Mouse (Mus musculus) lung, adult 2 months (tissue): ENCODE results near the gene Xxylt1. TPM values are rescaled to one million over a fixed set of nuclear protein-coding genes. Genes with fewer than 3 reads are reported as not detected.

ENCODE experiments used
- DNase-seq: peaks from one replicate; pipeline ENCODE4 v3.0.0; 2022
- H3K4me1 ChIP-seq: fragments of 200-500 bp; 2 replicates; pipeline ENCODE4 v1.6.1; 2011; ENCODE audit warnings: low read length; ENCODE audit not compliant: control insufficient read depth, insufficient read depth
- H3K4me3 ChIP-seq: fragments of 200-500 bp; replicated peaks from 2 replicates; pipeline ENCODE3; 2011; ENCODE audit warnings: low read depth, mild to moderate bottlenecking, control low read depth, low read length; ENCODE audit errors: extremely low read depth
- CTCF ChIP-seq: fragments of 200-500 bp; IDR thresholded peaks from 2 replicates; pipeline ENCODE4 v1.5.1; 2011; ENCODE audit warnings: mild to moderate bottlenecking, low read length, control low read depth; ENCODE audit not compliant: insufficient read depth
- POLR2A ChIP-seq: fragments of 200-500 bp; IDR thresholded peaks from 2 replicates; pipeline ENCODE4 v1.6.1; 2011; ENCODE audit warnings: low read depth, mild to moderate bottlenecking, control low read depth, low read length, borderline replicate concordance; ENCODE audit errors: extremely low read depth
- WGBS: fragments of 180-500 bp; shearing (Covaris S2); methylation state at CpG from one replicate; pipeline ENCODE4 v1.1.7; 2018; 5-methylcytosine and 5-hydroxymethylcytosine counted together
- polyA plus RNA-seq: library from polyadenylated mRNA; depleted of rRNA; stranded (reverse); fragments of >200 nt; gene quantifications from 2 replicates; pipeline ENCODE4 v1.2.3, GENCODE M21; 2012

Gene Xxylt1
- polyA plus RNA-seq, 1 experiment: 21.9 TPM

GRCm38 (mm10) chr16:30959692-30960091 is 121.5 kb downstream of the Xxylt1 start:
- TF ChIP-seq POLR2A (no peak), CTCF (no peak)
- Histone ChIP-seq H3K4me3 (no peak overlapping the region), H3K4me1 (no peaks in the 10 kb centered on the region; the same call in 1 of the 2 replicates)
- no peak for DNase-seq
- 82% methylated on average over 12 of the region's 12 CpGs for WGBS

- Histone ChIP-seq H3K4me3 (no peak overlapping the region), H3K4me1 (no peaks in the 10 kb centered on the region)
- TF ChIP-seq CTCF: no peak
- TF ChIP-seq POLR2A: no peak
- DNase-seq: no peak
- WGBS: 92% methylated on average over 8 of the region's 8 CpGs
Measured at GRCm38 (mm10) chr16:30956141-30956540, 125.1 kb downstream of the Xxylt1 start.

- DNase-seq: no peak
- peaks cover 11% of the 10 kb centered on the region for H3K4me1 ChIP-seq
- H3K4me3 ChIP-seq: no peak overlapping the region
- TF ChIP-seq POLR2A (no peak), CTCF (no peak)
- 45% methylated on average over 1 of the region's 1 CpGs for WGBS
Measured at GRCm38 (mm10) chr16:30948636-30949035, 132.6 kb downstream of the Xxylt1 start.

GRCm38 (mm10) chr16:30948216-30948615 is 133.0 kb downstream of the Xxylt1 start:
- DNase-seq: no peak
- WGBS: 73% methylated on average over 4 of the region's 4 CpGs
- Histone ChIP-seq H3K4me1 (peaks cover 11% of the 10 kb centered on the region), H3K4me3 (no peak overlapping the region)
- TF ChIP-seq POLR2A (no peak), CTCF (no peak)

- no peak for DNase-seq
- Histone ChIP-seq H3K4me3 (no peak overlapping the region), H3K4me1 (peaks cover 18% of the 10 kb centered on the region)
- 12% methylated on average over 8 of the region's 8 CpGs for whole genome bisulfite sequencing
- TF ChIP-seq POLR2A (no peak), CTCF (no peak)
Measured at GRCm38 (mm10) chr16:30944886-30945285, 136.3 kb downstream of the Xxylt1 start.

- no peak for TF ChIP-seq CTCF
- TF ChIP-seq POLR2A: no peak
- 65% methylated on average over 4 of the region's 4 CpGs for WGBS
- Histone ChIP-seq H3K4me1 (peaks cover 18% of the 10 kb centered on the region), H3K4me3 (no peak overlapping the region)
- no peak for DNase-seq
Measured at GRCm38 (mm10) chr16:30943919-30944318, 137.3 kb downstream of the Xxylt1 start.

GRCm38 (mm10) chr16:30940699-30941098 is 140.5 kb downstream of the Xxylt1 start:
- no peak for DNase-seq
- TF ChIP-seq POLR2A (no peak), CTCF (peak; percentile 55; the same call in 1 of the 2 replicates)
- Histone ChIP-seq H3K4me1 (peaks cover 18% of the 10 kb centered on the region), H3K4me3 (no peak overlapping the region)
- WGBS: 72% methylated on average over 2 of the region's 2 CpGs

- H3K4me3 ChIP-seq: no peak overlapping the region
- WGBS: 19% methylated on average over 3 of the region's 3 CpGs
- TF ChIP-seq POLR2A: no peak
- no peak for TF ChIP-seq CTCF
- H3K4me1 ChIP-seq: peaks cover 14% of the 10 kb centered on the region
- no peak for DNase-seq
Measured at GRCm38 (mm10) chr16:30939903-30940302, 141.3 kb downstream of the Xxylt1 start.

GRCm38 (mm10) chr16:30939210-30939609 is 142.0 kb downstream of the Xxylt1 start:
- no peak for DNase-seq
- H3K4me3 ChIP-seq: no peak overlapping the region
- WGBS: 81% methylated on average over 8 of the region's 8 CpGs
- TF ChIP-seq CTCF (no peak), POLR2A (no peak)
- H3K4me1 ChIP-seq: peaks cover 8% of the 10 kb centered on the region; the same call in 1 of the 2 replicates

GRCm38 (mm10) chr16:30938664-30939063 is 142.6 kb downstream of the Xxylt1 start:
- no peak for DNase-seq
- no peak for TF ChIP-seq POLR2A
- no peak for TF ChIP-seq CTCF
- Histone ChIP-seq H3K4me1 (peaks cover 7% of the 10 kb centered on the region; the same call in 1 of the 2 replicates), H3K4me3 (no peak overlapping the region)
- 83% methylated on average over 3 of the region's 3 CpGs for WGBS

GRCm38 (mm10) chr16:30937665-30938064 is 143.6 kb downstream of the Xxylt1 start:
- Histone ChIP-seq H3K4me3 (no peak overlapping the region), H3K4me1 (peaks cover 4% of the 10 kb centered on the region; the same call in 1 of the 2 replicates)
- TF ChIP-seq POLR2A (no peak), CTCF (no peak)
- no peak for DNase-seq
- 95% methylated on average over 3 of the region's 3 CpGs for WGBS
